Mouse (Mus musculus): ENCODE measurements around the gene Ppil1. TPM values are rescaled to one million over a fixed set of nuclear protein-coding genes. Genes with fewer than 3 reads are reported as not detected.

Gene Ppil1
- polyA plus RNA-seq, 1 experiment from 2014 or later: 144 TPM

- Histone ChIP-seq H3K36me3 (ENCODE audit: control insufficient read depth, insufficient read depth, low read length) (peaks cover 11% of the 10 kb centered on the region), H3K4me1 (replicated peaks; ENCODE audit: control insufficient read depth, insufficient read depth, low read length) (peaks cover 23% of the 10 kb centered on the region), H3K27me3 (ENCODE audit: control insufficient read depth, insufficient read depth, low read depth, low read length) (no peaks in the 10 kb centered on the region), H3K27ac (ENCODE audit: low read length) (no peak overlapping the region), H3K4me3 (ENCODE audit: low read length) (no peak overlapping the region), H3K9ac (ENCODE audit: low read length) (no peak overlapping the region), H3K4me2 (ENCODE audit: low read depth, low read length) (no peak overlapping the region), H3K9me3 (ENCODE audit: control insufficient read depth, low read length) (no peaks in the 10 kb centered on the region)
- no peak for ATAC-seq (ENCODE audit: low read depth)
- 75% methylated on average over 3 of the region's 3 CpGs for WGBS
Observed at GRCm38 (mm10) chr17:29303856-29304255, 39.9 kb upstream of the Ppil1 start.

DNA sequence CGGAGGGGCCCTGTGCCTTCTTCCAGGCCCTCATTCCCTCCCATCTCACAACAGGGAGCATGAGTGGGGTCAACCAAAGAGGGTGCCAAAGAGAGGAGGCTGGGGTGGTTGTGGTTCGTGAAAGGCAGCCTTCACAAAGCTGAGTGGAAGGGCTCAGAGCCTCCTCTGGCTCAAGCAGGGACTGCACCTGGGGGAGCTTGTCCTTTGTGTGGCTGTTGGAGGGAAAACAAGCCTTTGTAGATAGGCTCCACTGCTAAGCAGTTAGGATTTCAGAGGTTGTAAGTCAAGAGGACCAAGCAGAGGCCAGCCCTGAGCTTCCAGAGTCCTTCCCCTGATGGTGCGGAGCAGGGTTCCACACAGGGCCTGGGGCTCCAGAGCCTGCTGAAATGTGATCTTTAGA is 39.1 kb upstream of the Ppil1 start:
- no peaks in the 10 kb centered on the region for H3K9me3 ChIP-seq (ENCODE audit: control insufficient read depth, low read length)
- no peak overlapping the region for H3K4me3 ChIP-seq (ENCODE audit: low read length)
- no peaks in the 10 kb centered on the region for H3K27me3 ChIP-seq (ENCODE audit: control insufficient read depth, insufficient read depth, low read depth, low read length)
- no peak for ATAC-seq (ENCODE audit: low read depth)
- H3K4me2 ChIP-seq (ENCODE audit: low read depth, low read length): no peak overlapping the region
- 60% methylated on average over 3 of the region's 3 CpGs for WGBS
- no peak overlapping the region for H3K9ac ChIP-seq (ENCODE audit: low read length)
- H3K27ac ChIP-seq (ENCODE audit: low read length): no peak overlapping the region
- H3K4me1 ChIP-seq (replicated peaks; ENCODE audit: control insufficient read depth, insufficient read depth, low read length): peaks cover 23% of the 10 kb centered on the region
- peaks cover 11% of the 10 kb centered on the region for H3K36me3 ChIP-seq (ENCODE audit: control insufficient read depth, insufficient read depth, low read length)

DNA sequence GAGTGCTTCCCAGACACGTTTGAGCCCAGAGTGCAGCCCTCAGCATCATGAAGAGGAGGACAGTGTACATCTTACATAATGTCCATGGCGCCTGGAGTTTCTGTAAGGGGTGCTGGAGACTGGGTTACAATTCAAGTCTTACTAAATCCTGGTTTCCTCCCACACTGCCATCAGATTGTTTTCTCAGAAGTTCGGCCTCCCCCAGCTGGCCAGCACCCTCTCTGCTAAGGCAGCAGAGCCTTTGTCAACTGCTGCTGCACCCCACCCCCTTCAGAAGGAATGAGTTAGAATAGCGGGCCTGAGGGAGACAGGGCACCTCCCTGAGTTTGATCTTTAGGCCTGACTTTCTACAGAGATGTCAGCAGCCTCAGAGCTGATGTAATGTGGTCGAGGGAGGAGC is 38.2 kb upstream of the Ppil1 start:
- Histone ChIP-seq H3K27ac (ENCODE audit: low read length) (no peak overlapping the region), H3K4me1 (replicated peaks; ENCODE audit: control insufficient read depth, insufficient read depth, low read length) (peaks cover 23% of the 10 kb centered on the region), H3K4me3 (ENCODE audit: low read length) (no peak overlapping the region), H3K27me3 (ENCODE audit: control insufficient read depth, insufficient read depth, low read depth, low read length) (no peaks in the 10 kb centered on the region), H3K9ac (ENCODE audit: low read length) (no peak overlapping the region), H3K4me2 (ENCODE audit: low read depth, low read length) (no peak overlapping the region), H3K9me3 (ENCODE audit: control insufficient read depth, low read length) (no peaks in the 10 kb centered on the region), H3K36me3 (ENCODE audit: control insufficient read depth, insufficient read depth, low read length) (peaks cover 11% of the 10 kb centered on the region)
- 74% methylated on average over 5 of the region's 5 CpGs for WGBS
- no peak for ATAC-seq (ENCODE audit: low read depth)

DNA sequence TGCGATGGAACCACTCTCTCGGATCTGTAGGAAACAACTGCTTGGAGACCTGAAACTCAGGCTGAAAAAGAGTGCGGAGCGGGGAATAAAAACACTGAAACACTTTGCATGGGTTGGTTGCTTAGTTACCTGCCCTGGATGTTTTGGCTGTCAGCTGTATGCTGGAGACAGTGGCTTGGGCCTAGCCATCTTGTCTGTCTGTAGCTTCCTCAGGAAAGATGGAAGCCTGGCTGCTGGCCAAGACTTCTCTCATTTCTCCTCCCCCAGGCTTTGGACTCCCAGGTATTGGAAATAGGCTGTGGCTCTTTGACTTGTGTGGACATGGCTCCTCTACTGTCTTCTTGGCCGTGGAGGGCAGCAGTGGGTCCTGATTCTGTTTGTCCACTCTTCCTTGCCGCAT is 37.4 kb upstream of the Ppil1 start:
- H3K9ac ChIP-seq (ENCODE audit: low read length): no peak overlapping the region
- H3K9me3 ChIP-seq (ENCODE audit: control insufficient read depth, low read length): no peaks in the 10 kb centered on the region
- 92% methylated on average over 6 of the region's 6 CpGs for WGBS
- H3K36me3 ChIP-seq (ENCODE audit: control insufficient read depth, insufficient read depth, low read length): peaks cover 11% of the 10 kb centered on the region
- no peak overlapping the region for H3K27ac ChIP-seq (ENCODE audit: low read length)
- H3K4me2 ChIP-seq (ENCODE audit: low read depth, low read length): no peak overlapping the region
- no peaks in the 10 kb centered on the region for H3K27me3 ChIP-seq (ENCODE audit: control insufficient read depth, insufficient read depth, low read depth, low read length)
- ATAC-seq (ENCODE audit: low read depth): no peak
- peaks cover 28% of the 10 kb centered on the region for H3K4me1 ChIP-seq (replicated peaks; ENCODE audit: control insufficient read depth, insufficient read depth, low read length)
- no peak overlapping the region for H3K4me3 ChIP-seq (ENCODE audit: low read length)

GRCm38 (mm10) chr17:29300926-29301325 is 36.9 kb upstream of the Ppil1 start:
- no peak overlapping the region for H3K27ac ChIP-seq (ENCODE audit: low read length)
- ATAC-seq (ENCODE audit: low read depth): no peak
- H3K9me3 ChIP-seq (ENCODE audit: control insufficient read depth, low read length): no peaks in the 10 kb centered on the region
- H3K27me3 ChIP-seq (ENCODE audit: control insufficient read depth, insufficient read depth, low read depth, low read length): no peaks in the 10 kb centered on the region
- no peak overlapping the region for H3K4me2 ChIP-seq (ENCODE audit: low read depth, low read length)
- 85% methylated on average over 7 of the region's 7 CpGs for WGBS
- H3K4me1 ChIP-seq (replicated peaks; ENCODE audit: control insufficient read depth, insufficient read depth, low read length): peaks cover 28% of the 10 kb centered on the region
- no peak overlapping the region for H3K4me3 ChIP-seq (ENCODE audit: low read length)
- peaks cover 13% of the 10 kb centered on the region for H3K36me3 ChIP-seq (ENCODE audit: control insufficient read depth, insufficient read depth, low read length)
- no peak overlapping the region for H3K9ac ChIP-seq (ENCODE audit: low read length)

DNA sequence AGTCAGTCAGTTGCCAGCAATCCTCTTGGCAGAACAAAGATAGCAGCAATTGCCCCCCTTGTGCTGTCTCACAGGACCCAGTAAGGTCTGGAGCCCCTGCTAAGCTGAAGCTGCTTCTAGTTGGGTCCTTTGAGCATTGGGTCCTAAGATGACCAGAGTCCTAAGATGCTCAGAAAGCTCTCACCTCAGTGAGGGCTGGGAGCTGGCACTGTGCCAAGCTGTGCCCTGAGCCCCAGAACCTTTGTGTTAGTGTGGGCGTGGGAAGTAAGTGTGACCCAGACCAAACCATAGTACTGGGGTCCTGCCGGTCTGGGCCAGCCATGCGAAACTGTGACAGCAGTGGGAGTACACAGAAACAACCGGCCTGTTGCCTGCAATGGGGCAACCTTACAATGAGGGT is 35.3 kb upstream of the Ppil1 start:
- peaks cover 12% of the 10 kb centered on the region for H3K4me1 ChIP-seq (replicated peaks; ENCODE audit: control insufficient read depth, insufficient read depth, low read length)
- ATAC-seq (ENCODE audit: low read depth): no peak
- H3K9ac ChIP-seq (ENCODE audit: low read length): no peak overlapping the region
- peaks cover 15% of the 10 kb centered on the region for H3K36me3 ChIP-seq (ENCODE audit: control insufficient read depth, insufficient read depth, low read length)
- WGBS: 87% methylated on average over 4 of the region's 4 CpGs
- no peak overlapping the region for H3K27ac ChIP-seq (ENCODE audit: low read length)
- no peaks in the 10 kb centered on the region for H3K9me3 ChIP-seq (ENCODE audit: control insufficient read depth, low read length)
- H3K4me3 ChIP-seq (ENCODE audit: low read length): no peak overlapping the region
- H3K4me2 ChIP-seq (ENCODE audit: low read depth, low read length): no peak overlapping the region
- no peaks in the 10 kb centered on the region for H3K27me3 ChIP-seq (ENCODE audit: control insufficient read depth, insufficient read depth, low read depth, low read length)

DNA sequence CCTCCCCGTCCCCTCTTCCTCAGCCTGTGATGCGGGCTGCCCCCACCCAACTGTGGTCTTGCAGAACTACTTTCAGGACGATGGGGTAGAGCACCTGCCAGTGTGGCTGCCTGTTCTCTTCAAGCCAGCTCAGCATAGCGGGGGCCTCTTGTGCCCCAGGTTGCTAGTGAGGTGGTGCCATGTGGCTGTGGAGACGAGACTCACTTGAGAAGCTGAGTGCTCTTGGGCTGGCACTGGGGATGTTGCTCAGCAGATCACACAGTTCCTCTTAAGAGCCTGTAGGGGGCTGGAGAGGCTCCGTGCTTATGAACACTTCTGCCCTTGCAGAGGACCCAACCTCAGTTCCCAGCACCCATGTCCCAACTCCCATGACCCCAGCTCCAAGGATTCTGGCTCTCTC is 33.8 kb upstream of the Ppil1 start:
- Histone ChIP-seq H3K27ac (ENCODE audit: low read length) (peak overlapping the region; percentile 81), H3K27me3 (ENCODE audit: control insufficient read depth, insufficient read depth, low read depth, low read length) (no peaks in the 10 kb centered on the region), H3K9ac (ENCODE audit: low read length) (0 out of 2 replicates have a peak overlapping the region, but pooled peaks have one; percentile 22), H3K4me3 (ENCODE audit: low read length) (no peak overlapping the region), H3K9me3 (ENCODE audit: control insufficient read depth, low read length) (no peaks in the 10 kb centered on the region), H3K4me2 (ENCODE audit: low read depth, low read length) (peak overlapping the region; percentile 21; the same call in 1 of the 2 replicates), H3K36me3 (ENCODE audit: control insufficient read depth, insufficient read depth, low read length) (peaks cover 15% of the 10 kb centered on the region), H3K4me1 (replicated peaks; ENCODE audit: control insufficient read depth, insufficient read depth, low read length) (peaks cover 8% of the 10 kb centered on the region)
- 64% methylated on average over 6 of the region's 6 CpGs for WGBS
- peak; percentile 62 for ATAC-seq (ENCODE audit: low read depth)

- H3K4me1 ChIP-seq (replicated peaks; ENCODE audit: control insufficient read depth, insufficient read depth, low read length): peaks cover 8% of the 10 kb centered on the region
- peak; percentile 44; the same call in 1 of the 2 replicates for ATAC-seq (ENCODE audit: low read depth)
- H3K4me3 ChIP-seq (ENCODE audit: low read length): no peak overlapping the region
- H3K9ac ChIP-seq (ENCODE audit: low read length): 0 out of 2 replicates have a peak overlapping the region, but pooled peaks have one; percentile 22
- WGBS: 53% methylated on average over 10 of the region's 10 CpGs
- peak overlapping the region; percentile 21; the same call in 1 of the 2 replicates for H3K4me2 ChIP-seq (ENCODE audit: low read depth, low read length)
- no peaks in the 10 kb centered on the region for H3K27me3 ChIP-seq (ENCODE audit: control insufficient read depth, insufficient read depth, low read depth, low read length)
- peaks cover 15% of the 10 kb centered on the region for H3K36me3 ChIP-seq (ENCODE audit: control insufficient read depth, insufficient read depth, low read length)
- no peaks in the 10 kb centered on the region for H3K9me3 ChIP-seq (ENCODE audit: control insufficient read depth, low read length)
- peak overlapping the region; percentile 81 for H3K27ac ChIP-seq (ENCODE audit: low read length)
Observed at GRCm38 (mm10) chr17:29297321-29297720, 33.3 kb upstream of the Ppil1 start.

DNA sequence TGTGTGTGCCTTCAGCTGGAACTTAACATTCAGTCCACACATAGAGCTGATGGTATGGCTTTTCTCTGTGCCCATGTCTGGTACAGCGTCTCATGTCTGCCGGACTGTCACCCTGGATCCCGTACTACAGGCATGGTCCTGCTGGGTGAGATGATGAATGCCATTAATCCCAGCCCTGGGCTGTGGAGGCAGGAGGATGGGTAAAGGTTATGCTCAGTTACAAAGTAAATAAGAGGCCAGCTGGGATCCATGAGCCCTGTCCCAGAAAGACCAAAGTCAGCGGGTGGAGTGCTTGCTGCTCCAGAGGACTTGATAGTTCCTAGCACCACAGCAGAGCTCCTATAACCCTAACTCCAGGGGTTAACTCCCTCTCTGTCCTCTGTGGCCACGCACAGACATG is 31.8 kb upstream of the Ppil1 start:
- no peak overlapping the region for H3K4me2 ChIP-seq (ENCODE audit: low read depth, low read length)
- peaks cover 12% of the 10 kb centered on the region for H3K36me3 ChIP-seq (ENCODE audit: control insufficient read depth, insufficient read depth, low read length)
- no peak overlapping the region for H3K9ac ChIP-seq (ENCODE audit: low read length)
- no peak overlapping the region for H3K27ac ChIP-seq (ENCODE audit: low read length)
- no peak overlapping the region for H3K4me3 ChIP-seq (ENCODE audit: low read length)
- WGBS: 66% methylated on average over 5 of the region's 5 CpGs
- peaks cover 8% of the 10 kb centered on the region for H3K4me1 ChIP-seq (replicated peaks; ENCODE audit: control insufficient read depth, insufficient read depth, low read length)
- H3K9me3 ChIP-seq (ENCODE audit: control insufficient read depth, low read length): no peaks in the 10 kb centered on the region
- no peak for ATAC-seq (ENCODE audit: low read depth)
- no peaks in the 10 kb centered on the region for H3K27me3 ChIP-seq (ENCODE audit: control insufficient read depth, insufficient read depth, low read depth, low read length)
